Mouse (Mus musculus) right cerebral cortex, postnatal 36 days (tissue): ENCODE data around the gene Ptges.
"Not testable (repeated sequence)": the region's sequence is repeated elsewhere in the genome, so short reads cannot be mapped to it uniquely, and the experiment has no call there.

Source experiments
- DNase-seq, 2 experiments: peaks; one replicate each; pipeline ENCODE4 v3.0.0; 2022; ENCODE audit warnings: low spot score in 2 of 2, mixed read lengths in 1 of 2

Gene Ptges

GRCm38 (mm10) chr2:30929483-30930045 is at the start of gene Ptges:
Gene Ptges (minus strand): TSS chr2:30929863.
- peak; percentile 70 to 71 for DNase-seq

- peak; percentile 82 to 86 for DNase-seq
These were observed 38.0 kb upstream of the Ptges start, which contains the start of gene Tor1a for GRCm38 (mm10) chr2:30967352-30968327. Gene Tor1a (minus strand): TSS chr2:30967933.

GRCm38 (mm10) chr2:30966826-30967225 is 37.2 kb upstream of the Ptges start:
- no peak for DNase-seq

- DNase-seq, result no peak
These were observed 36.0 kb upstream of the Ptges start for GRCm38 (mm10) chr2:30965627-30966026.

GRCm38 (mm10) chr2:30962570-30963254 is 33.0 kb upstream of the Ptges start:
- no peak for DNase-seq

- DNase-seq, result no peak
These were observed 30.2 kb upstream of the Ptges start for GRCm38 (mm10) chr2:30959856-30960255.

GRCm38 (mm10) chr2:30958726-30959125 is 29.1 kb upstream of the Ptges start:
- no peak for DNase-seq

GRCm38 (mm10) chr2:30957511-30957910 is 27.8 kb upstream of the Ptges start:
- DNase-seq, result no peak

GRCm38 (mm10) chr2:30954797-30955196 is 25.1 kb upstream of the Ptges start:
- no peak for DNase-seq

- DNase-seq, result peak; percentile 82 to 86
These were observed 23.3 kb upstream of the Ptges start, which contains the start of gene Tor1b for GRCm38 (mm10) chr2:30952824-30953490. Gene Tor1b (plus strand): TSS chr2:30952959.

GRCm38 (mm10) chr2:30952457-30952823 is 22.8 kb upstream of the Ptges start:
- DNase-seq, result no peak

GRCm38 (mm10) chr2:30942603-30943011 is 12.9 kb upstream of the Ptges start:
- no peak for DNase-seq

- not testable (repeated sequence) for DNase-seq
These were observed 12.5 kb upstream of the Ptges start for GRCm38 (mm10) chr2:30942116-30942515.

GRCm38 (mm10) chr2:30941586-30941985 is 11.9 kb upstream of the Ptges start:
- no peak for DNase-seq

- no peak for DNase-seq
These were observed 8.9 kb upstream of the Ptges start for GRCm38 (mm10) chr2:30938574-30938991.

- no peak for DNase-seq
These were observed 8.1 kb upstream of the Ptges start for GRCm38 (mm10) chr2:30937731-30938130.

GRCm38 (mm10) chr2:30936808-30937207 is 7.1 kb upstream of the Ptges start:
- DNase-seq, result no peak

GRCm38 (mm10) chr2:30933917-30934450 is 4.3 kb upstream of the Ptges start:
- DNase-seq, result no peak

- no peak for DNase-seq
These were observed 3.4 kb upstream of the Ptges start for GRCm38 (mm10) chr2:30933032-30933431.

GRCm38 (mm10) chr2:30931922-30932321 is 2.3 kb upstream of the Ptges start:
- no peak for DNase-seq

GRCm38 (mm10) chr2:30930846-30931245 is 1.2 kb upstream of the Ptges start:
- not testable (repeated sequence) for DNase-seq
